Mouse (Mus musculus) adrenal gland, postnatal 0 days (tissue): ENCODE data around the gene Gm21860. TPM values are rescaled to one million over a fixed set of nuclear protein-coding genes. Genes with fewer than 3 reads are reported as not detected.

ENCODE experiments used
- polyA plus RNA-seq: library from polyadenylated mRNA; unstranded; fragments of >200 nt; fragmentation: Nextera tagmentation; extraction: Ambion mirVana; gene quantifications from 2 replicates; pipeline ENCODE4 v1.2.1, GENCODE M21; 2015

Gm21860 gene
- polyA plus RNA-seq: not detected in 2 replicates

GRCm38 (mm10) chrY:90754721-90755120 lies at the start of gene Gm21860:
Gm21860 (minus strand) TSS chrY:90754821.

GRCm38 (mm10) chrY:90784438-90784837 lies 29.8 kb upstream of the Gm21860 start, which contains the start of gene Gm47283:
Gm47283 (plus strand) TSS chrY:90784738.

Other genes starting within 250 kb of the Gm21860 start
- not detected in 2 replicates for gene Gm47283, start 29.9 kb upstream of the Gm21860 start, polyA plus RNA-seq
- not detected in 2 replicates for gene Gm21748, start 84.4 kb upstream of the Gm21860 start, polyA plus RNA-seq